Mouse (Mus musculus) stomach, postnatal 0 days (tissue): Measurements from ENCODE around the gene Erg. TPM values are rescaled to one million over a fixed set of nuclear protein-coding genes. Genes with fewer than 3 reads are reported as not detected.

Experiments
- ATAC-seq: fragments of 200-750 bp; cut with Nextera tagmentation; 2 replicates; pipeline ENCODE4 v1.8.0; 2017; ENCODE audit not compliant: low FRiP score, low TSS enrichment
- DNase-seq: peaks from one replicate; pipeline ENCODE4 v3.0.0-alpha.2; 2016; ENCODE audit warnings: low spot score
- H3K27ac ChIP-seq: fragments of 300-500 bp; sonication (generic); replicated peaks from 2 replicates; pipeline ENCODE4 v1.5.1; 2014; ENCODE audit warnings: mild to moderate bottlenecking, control low read depth
- H3K27me3 ChIP-seq: fragments of 300-500 bp; sonication (generic); 2 replicates; pipeline ENCODE4 v1.6.1; 2014; ENCODE audit warnings: low read length; ENCODE audit not compliant: control insufficient read depth, insufficient read depth
- H3K36me3 ChIP-seq: fragments of 300-500 bp; sonication (generic); 2 replicates; pipeline ENCODE4 v1.6.1; 2014; ENCODE audit warnings: low read length, mixed read lengths; ENCODE audit not compliant: control insufficient read depth, insufficient read depth
- H3K4me1 ChIP-seq: fragments of 300-500 bp; sonication (generic); replicated peaks from 2 replicates; pipeline ENCODE4 v1.6.1; 2014; ENCODE audit warnings: antibody characterized with exemption; ENCODE audit not compliant: control insufficient read depth, insufficient read depth
- H3K4me2 ChIP-seq: fragments of 300-500 bp; sonication (generic); replicated peaks from 2 replicates; pipeline ENCODE4 v1.6.1; 2014; ENCODE audit warnings: low read depth, mild to moderate bottlenecking, control low read depth, moderate library complexity
- H3K4me3 ChIP-seq: fragments of 300-500 bp; sonication (generic); 2 replicates; pipeline ENCODE4 v1.5.1; 2014; ENCODE audit warnings: low read depth, low read length, control low read depth
- H3K9ac ChIP-seq: fragments of 300-500 bp; sonication (generic); 2 replicates; pipeline ENCODE4 v1.6.1; 2014; ENCODE audit warnings: mild to moderate bottlenecking, low read length, control low read depth, mixed read lengths
- H3K9me3 ChIP-seq: fragments of 300-500 bp; sonication (generic); 2 replicates; pipeline ENCODE4 v1.6.1; 2016; ENCODE audit warnings: low read length; ENCODE audit not compliant: control insufficient read depth
- CTCF ChIP-seq: IDR thresholded peaks from 2 replicates; pipeline ENCODE4 v1.5.1; 2016; ENCODE audit warnings: antibody characterized with exemption, low read depth, mild to moderate bottlenecking, moderate library complexity
- EP300 ChIP-seq: optimal IDR thresholded peaks from 2 replicates; pipeline ENCODE3; 2016; ENCODE audit warnings: antibody characterized with exemption
- WGBS: fragments of 180-500 bp; shearing (Covaris S2); extraction: QIAGEN DNeasy Blood & Tissue Kit; methylation state at CpG from one replicate; pipeline ENCODE4 v1.1.7; 2014; 5-methylcytosine and 5-hydroxymethylcytosine counted together
- polyA plus RNA-seq: library from polyadenylated mRNA; unstranded; fragments of >200 nt; fragmentation: Nextera tagmentation; extraction: Ambion mirVana; gene quantifications from 2 replicates; pipeline ENCODE4 v1.2.1, GENCODE M21; 2015

Erg gene
- polyA plus RNA-seq, 1 experiment from 2014 or later, result 2.1 TPM

- Histone ChIP-seq H3K27ac (no peak overlapping the region), H3K4me1 (no peaks in the 10 kb centered on the region), H3K27me3 (no peaks in the 10 kb centered on the region), H3K4me2 (no peak overlapping the region), H3K4me3 (no peak overlapping the region), H3K9me3 (no peaks in the 10 kb centered on the region), H3K9ac (no peak overlapping the region), H3K36me3 (no peaks in the 10 kb centered on the region)
- ATAC-seq, result no peak
- 79% methylated on average over 5 of the region's 5 CpGs for WGBS
- TF ChIP-seq EP300 (no peak), CTCF (no peak)
- DNase-seq, result no peak
These were observed 35.9 kb downstream of the Erg start for GRCm38 (mm10) chr16:95550496-95550895.

GRCm38 (mm10) chr16:95544753-95545152 is 41.6 kb downstream of the Erg start:
- WGBS, result 77% methylated on average over 5 of the region's 5 CpGs
- TF ChIP-seq CTCF (no peak), EP300 (no peak)

GRCm38 (mm10) chr16:95543471-95543870 is 42.9 kb downstream of the Erg start:
- no peaks in the 10 kb centered on the region for H3K4me1 ChIP-seq
- no peak for ATAC-seq
- H3K27me3 ChIP-seq, result no peaks in the 10 kb centered on the region
- no peaks in the 10 kb centered on the region for H3K36me3 ChIP-seq
- H3K9me3 ChIP-seq, result no peaks in the 10 kb centered on the region
- no peak overlapping the region for H3K4me3 ChIP-seq
- H3K4me2 ChIP-seq, result no peak overlapping the region
- no peak for TF ChIP-seq CTCF
- TF ChIP-seq EP300, result no peak
- no peak for DNase-seq
- H3K27ac ChIP-seq, result no peak overlapping the region
- 92% methylated on average over 12 of the region's 12 CpGs for WGBS
- H3K9ac ChIP-seq, result no peak overlapping the region

More at GRCm38 (mm10) chr16:95544753-95545152, 41.6 kb downstream of the Erg start:
- H3K27ac ChIP-seq, result no peak overlapping the region
- no peaks in the 10 kb centered on the region for H3K36me3 ChIP-seq
- ATAC-seq, result no peak
- no peak overlapping the region for H3K4me3 ChIP-seq
- no peaks in the 10 kb centered on the region for H3K27me3 ChIP-seq
- no peak overlapping the region for H3K4me2 ChIP-seq
- H3K4me1 ChIP-seq, result no peaks in the 10 kb centered on the region
- no peak overlapping the region for H3K9ac ChIP-seq
- no peaks in the 10 kb centered on the region for H3K9me3 ChIP-seq
- DNase-seq, result no peak

- Histone ChIP-seq H3K36me3 (no peaks in the 10 kb centered on the region), H3K27me3 (no peaks in the 10 kb centered on the region), H3K4me2 (no peak overlapping the region), H3K4me3 (no peak overlapping the region), H3K4me1 (no peaks in the 10 kb centered on the region), H3K27ac (no peak overlapping the region), H3K9me3 (no peaks in the 10 kb centered on the region), H3K9ac (no peak overlapping the region)
- ATAC-seq (no peak), DNase-seq (no peak)
- no peak for TF ChIP-seq EP300
- TF ChIP-seq CTCF, result no peak
- WGBS, result 73% methylated on average over 3 of the region's 3 CpGs
These were observed 51.2 kb downstream of the Erg start for GRCm38 (mm10) chr16:95535151-95535550.

- Histone ChIP-seq H3K9ac (no peak overlapping the region), H3K4me2 (no peak overlapping the region), H3K4me1 (no peaks in the 10 kb centered on the region), H3K27me3 (no peaks in the 10 kb centered on the region), H3K4me3 (no peak overlapping the region), H3K27ac (no peak overlapping the region), H3K9me3 (no peaks in the 10 kb centered on the region), H3K36me3 (no peaks in the 10 kb centered on the region)
- WGBS, result 52% methylated on average over 13 of the region's 13 CpGs
- ATAC-seq (peak; percentile 24; the same call in 1 of the 2 replicates), DNase-seq (no peak)
- no peak for TF ChIP-seq CTCF
- TF ChIP-seq EP300, result no peak
These were observed 53.9 kb downstream of the Erg start for GRCm38 (mm10) chr16:95532387-95533077.

GRCm38 (mm10) chr16:95527561-95527960 is 58.8 kb downstream of the Erg start:
- Histone ChIP-seq H3K27ac (no peak overlapping the region), H3K27me3 (no peaks in the 10 kb centered on the region), H3K36me3 (no peaks in the 10 kb centered on the region), H3K4me2 (no peak overlapping the region), H3K9ac (no peak overlapping the region), H3K4me3 (no peak overlapping the region), H3K4me1 (no peaks in the 10 kb centered on the region), H3K9me3 (no peaks in the 10 kb centered on the region)
- TF ChIP-seq EP300 (no peak), CTCF (no peak)
- DNase-seq (no peak), ATAC-seq (no peak)
- 98% methylated on average over 2 of the region's 2 CpGs for WGBS
